Mouse (Mus musculus): Measurements from ENCODE around the gene 1700040F15Rik.
"Not testable (repeated sequence)": the region's sequence is repeated elsewhere in the genome, so short reads cannot be mapped to it uniquely, and the experiment has no call there.

1700040F15Rik gene

GRCm38 (mm10) chrY:61101947-61102346 lies at the start of gene 1700040F15Rik:
Gene 1700040F15Rik, plus strand, starts transcription at chrY:61102247.
- DNase-seq (ENCODE audit: low read depth, low spot score): not testable (repeated sequence)

Data from retina, adult 2 months (tissue).